Mouse (Mus musculus) heart, embryonic 14.5 days (tissue): ENCODE measurements at regions not wholly inside any gene's neighbourhood (a gene's known extent, or its start where the extent isn't known, plus 50 kb on each side); places are given as distances from the start of the nearest gene placed in this dataset.

ENCODE experiments used
- ATAC-seq: fragments of 200-750 bp; cut with Nextera tagmentation; 2 replicates; pipeline ENCODE4 v1.8.0; 2017; ENCODE audit warnings: low read depth, moderate TSS enrichment; ENCODE audit not compliant: insufficient number of reproducible peaks, insufficient read depth, low FRiP score
- H3K27ac ChIP-seq, 2 experiments: fragments of 200-500 bp in 1 of 2; fragments of 300-500 bp in 1 of 2; sonication (generic) in 1 of 2; replicated peaks in 1 of 2; 2 replicates each; pipeline ENCODE4 v1.5.1; 2012 to 2014; ENCODE audit warnings: low read depth in 2 of 2, low read length in 2 of 2, control low read depth in 1 of 2, mild to moderate bottlenecking in 1 of 2, mixed read lengths in 1 of 2; ENCODE audit not compliant: control insufficient read depth in 1 of 2, insufficient read depth in 1 of 2
- H3K27me3 ChIP-seq: fragments of 300-500 bp; sonication (generic); 2 replicates; pipeline ENCODE4 v1.6.1; 2014; ENCODE audit warnings: mild to moderate bottlenecking, low read length, control low read depth; ENCODE audit not compliant: control insufficient read depth, insufficient read depth
- H3K36me3 ChIP-seq: fragments of 300-500 bp; sonication (generic); 2 replicates; pipeline ENCODE4 v1.6.1; 2014; ENCODE audit warnings: mild to moderate bottlenecking, control low read depth, low read length, mixed read lengths; ENCODE audit not compliant: control insufficient read depth, insufficient read depth
- H3K4me1 ChIP-seq, 2 experiments: fragments of 200-500 bp in 1 of 2; fragments of 300-500 bp in 1 of 2; sonication (generic) in 1 of 2; 2 replicates each; pipeline ENCODE4 v1.6.1; 2012 to 2014; ENCODE audit warnings: low read length in 2 of 2, control low read depth in 1 of 2, mixed read lengths in 1 of 2; ENCODE audit not compliant: control insufficient read depth in 2 of 2, insufficient read depth in 2 of 2
- H3K4me2 ChIP-seq: fragments of 300-500 bp; sonication (generic); 2 replicates; pipeline ENCODE4 v1.6.1; 2014; ENCODE audit warnings: mild to moderate bottlenecking, low read length
- H3K4me3 ChIP-seq, 2 experiments: fragments of 200-500 bp in 1 of 2; fragments of 300-500 bp in 1 of 2; sonication (generic) in 1 of 2; 2 replicates each; pipeline ENCODE4 v1.5.1; 2012 to 2014; ENCODE audit warnings: low read length in 2 of 2, mild to moderate bottlenecking in 2 of 2, control low read depth in 1 of 2, low read depth in 1 of 2, moderate library complexity in 1 of 2; ENCODE audit not compliant: control insufficient read depth in 1 of 2, insufficient read depth in 1 of 2
- H3K9ac ChIP-seq: fragments of 300-500 bp; sonication (generic); 2 replicates; pipeline ENCODE4 v1.6.1; 2014; ENCODE audit warnings: mild to moderate bottlenecking, low read length
- H3K9me3 ChIP-seq: fragments of 300-500 bp; sonication (generic); 2 replicates; pipeline ENCODE4 v1.6.1; 2016; ENCODE audit warnings: low read length, control low read depth; ENCODE audit not compliant: control insufficient read depth
- WGBS: fragments of 180-500 bp; shearing (Covaris S2); extraction: QIAGEN DNeasy Blood & Tissue Kit; methylation state at CpG from one replicate; pipeline ENCODE4 v1.1.7; 2014; 5-methylcytosine and 5-hydroxymethylcytosine counted together

DNA sequence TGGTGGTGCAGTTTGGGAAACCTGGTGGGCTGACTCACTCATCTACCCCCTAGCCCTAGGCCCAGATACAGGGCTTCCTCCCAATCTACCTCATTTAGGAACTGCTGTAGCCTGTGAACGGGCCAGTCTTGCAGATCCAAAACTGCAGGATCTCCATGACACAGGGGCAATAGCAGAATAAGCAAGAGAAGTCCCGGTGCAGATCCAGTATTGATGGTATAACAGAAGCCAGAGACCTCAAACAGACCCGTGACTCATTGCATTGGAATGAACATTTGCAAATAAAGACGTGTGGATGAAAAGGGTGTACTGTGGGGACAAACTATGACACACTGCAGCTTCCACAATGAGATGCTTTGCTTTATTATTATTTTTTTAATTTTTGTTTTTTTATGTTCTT is 106.6 kb upstream of the Ptbp2 start:
- H3K4me2 ChIP-seq, result no peak overlapping the region
- H3K4me1 ChIP-seq, result peaks cover 8 to 12% of the 10 kb centered on the region in 2 experiments
- H3K4me3 ChIP-seq, result no peak overlapping the region
- H3K9ac ChIP-seq, result no peak overlapping the region
- H3K27me3 ChIP-seq, result no peaks in the 10 kb centered on the region
- no peaks in the 10 kb centered on the region for H3K36me3 ChIP-seq
- 32% methylated on average over 4 of the region's 4 CpGs for WGBS
- H3K9me3 ChIP-seq, result no peaks in the 10 kb centered on the region
- H3K27ac ChIP-seq, result no peak overlapping the region
- no peak for ATAC-seq

DNA sequence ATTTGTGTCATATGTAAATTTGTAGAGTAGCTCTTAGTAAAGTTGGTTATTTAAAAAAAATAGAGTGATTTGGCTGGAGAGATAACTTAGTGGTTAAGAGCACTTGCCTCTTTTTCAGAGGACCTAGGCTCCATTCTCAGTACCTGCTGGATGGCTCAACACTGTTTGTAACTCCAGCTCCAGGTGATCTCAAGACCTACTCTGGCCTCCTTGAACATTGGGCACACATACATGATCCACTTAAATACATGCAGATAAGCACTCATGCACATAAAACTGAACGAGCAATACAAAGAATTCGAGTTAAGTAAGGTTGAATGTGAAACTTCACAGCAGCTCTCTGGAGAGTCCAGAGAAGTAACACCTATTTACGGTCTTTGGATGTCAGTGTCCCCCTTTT is 104.2 kb upstream of the Ptbp2 start:
- ATAC-seq, result no peak
- H3K27me3 ChIP-seq, result no peaks in the 10 kb centered on the region
- WGBS, result 91% methylated on average over 3 of the region's 3 CpGs
- no peak overlapping the region for H3K27ac ChIP-seq
- H3K4me3 ChIP-seq, result no peak overlapping the region
- no peak overlapping the region for H3K9ac ChIP-seq
- H3K9me3 ChIP-seq, result no peaks in the 10 kb centered on the region
- H3K36me3 ChIP-seq, result no peaks in the 10 kb centered on the region
- H3K4me1 ChIP-seq, result peaks cover 6 to 7% of the 10 kb centered on the region in 2 experiments; a peak in 2 of 4 replicates
- no peak overlapping the region for H3K4me2 ChIP-seq

DNA sequence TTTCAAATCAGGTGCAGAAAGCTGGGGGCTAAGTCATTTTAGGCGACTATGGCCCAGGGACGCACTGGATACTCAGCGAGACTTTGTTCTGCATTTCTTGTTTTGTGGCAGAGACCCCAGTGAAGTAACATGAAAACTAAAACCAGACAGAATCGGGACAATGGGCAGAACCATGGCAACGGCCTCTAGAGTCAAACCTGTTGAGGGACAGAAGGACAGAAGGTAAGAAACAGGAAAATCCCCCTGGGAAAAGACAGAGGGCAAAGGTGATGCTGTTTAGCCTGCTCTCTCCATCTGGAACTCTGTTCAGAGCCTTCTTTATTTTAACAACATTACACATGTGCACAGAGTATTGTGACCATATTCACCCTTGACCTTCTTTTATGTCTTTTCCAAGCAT is 92.1 kb upstream of the Ptbp2 start:
- Histone ChIP-seq H3K9ac (no peak overlapping the region), H3K4me3 (no peak overlapping the region), H3K36me3 (no peaks in the 10 kb centered on the region), H3K4me2 (no peak overlapping the region), H3K27me3 (no peaks in the 10 kb centered on the region), H3K27ac (no peak overlapping the region), H3K9me3 (no peaks in the 10 kb centered on the region), H3K4me1 (no peaks in the 10 kb centered on the region)
- WGBS, result 77% methylated on average over 5 of the region's 5 CpGs
- ATAC-seq, result no peak

DNA sequence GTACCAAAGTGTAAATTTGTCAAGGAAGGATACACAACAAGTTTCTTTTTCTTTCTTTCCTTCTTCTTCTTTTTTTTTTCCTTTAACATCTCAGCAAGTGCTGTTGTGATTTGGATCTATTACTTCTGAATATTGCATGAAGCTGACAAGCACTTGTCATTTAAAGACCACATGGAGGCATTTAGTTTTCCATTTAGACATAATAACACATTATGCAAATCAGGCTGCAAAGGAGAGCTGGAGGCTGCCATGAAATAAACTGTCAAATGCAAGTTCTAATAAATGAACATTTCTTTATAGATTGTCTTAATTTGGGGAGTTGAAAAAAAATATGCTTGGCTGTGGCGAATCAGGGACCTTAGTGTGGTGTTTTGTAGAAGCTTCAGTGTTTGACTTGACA is 90.8 kb upstream of the Ptbp2 start:
- H3K36me3 ChIP-seq, result no peaks in the 10 kb centered on the region
- H3K27ac ChIP-seq, result no peak overlapping the region
- H3K9me3 ChIP-seq, result no peaks in the 10 kb centered on the region
- no peak overlapping the region for H3K4me3 ChIP-seq
- ATAC-seq, result no peak
- no peak overlapping the region for H3K4me2 ChIP-seq
- no peak overlapping the region for H3K9ac ChIP-seq
- WGBS, result 91% methylated on average over 1 of the region's 1 CpGs
- no peaks in the 10 kb centered on the region for H3K27me3 ChIP-seq
- no peaks in the 10 kb centered on the region for H3K4me1 ChIP-seq

DNA sequence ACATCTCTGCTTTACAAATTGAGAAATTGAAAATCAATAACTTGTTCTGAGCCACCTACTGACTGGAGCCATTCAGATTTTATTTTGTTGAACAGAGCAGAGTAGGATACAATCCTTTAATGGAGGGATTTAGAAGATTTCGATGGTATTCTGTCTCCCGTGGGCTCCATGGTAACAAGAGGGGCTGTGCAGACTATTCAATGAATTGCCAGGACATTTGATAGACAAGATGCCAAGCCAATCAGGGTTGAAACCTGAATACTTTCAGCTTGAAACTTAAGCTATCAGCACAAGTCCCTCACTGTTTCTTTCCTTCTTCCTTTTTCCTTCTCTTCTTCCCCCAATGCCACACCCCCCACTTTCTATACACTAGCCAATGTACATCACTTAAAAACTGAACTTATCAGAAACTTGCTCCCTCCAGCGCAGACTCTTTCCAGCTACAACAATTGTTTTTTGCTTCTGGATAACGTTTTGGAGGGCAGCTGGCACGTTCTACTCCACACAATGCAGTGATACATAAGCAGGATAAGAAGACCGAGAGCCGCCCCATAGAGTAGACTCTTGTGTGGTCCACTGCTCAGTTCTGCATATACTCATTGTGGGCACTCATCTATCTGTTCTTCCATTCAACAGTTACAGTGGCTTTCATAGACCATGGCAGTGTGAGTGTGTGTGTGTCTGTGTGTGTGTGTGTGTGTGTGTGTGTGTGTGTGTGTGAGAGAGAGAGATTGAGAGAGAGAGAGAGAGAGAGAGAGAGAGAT is 78.1 kb upstream of the Ptbp2 start:
- Histone ChIP-seq H3K9me3 (no peaks in the 10 kb centered on the region), H3K4me3 (no peak overlapping the region), H3K4me1 (peaks cover 0 to 2% of the 10 kb centered on the region in 2 experiments; a peak in 1 of 4 replicates), H3K27ac (no peak overlapping the region), H3K4me2 (no peak overlapping the region), H3K36me3 (no peaks in the 10 kb centered on the region), H3K27me3 (no peaks in the 10 kb centered on the region), H3K9ac (no peak overlapping the region)
- 57% methylated on average over 7 of the region's 7 CpGs for WGBS
- no peak for ATAC-seq
